Mouse (Mus musculus): ENCODE measurements around the gene Ergic1. TPM values are rescaled to one million over a fixed set of nuclear protein-coding genes. Genes with fewer than 3 reads are reported as not detected.

The Ergic1 gene
- polyA plus RNA-seq, 1 experiment: 39.2 TPM

DNA sequence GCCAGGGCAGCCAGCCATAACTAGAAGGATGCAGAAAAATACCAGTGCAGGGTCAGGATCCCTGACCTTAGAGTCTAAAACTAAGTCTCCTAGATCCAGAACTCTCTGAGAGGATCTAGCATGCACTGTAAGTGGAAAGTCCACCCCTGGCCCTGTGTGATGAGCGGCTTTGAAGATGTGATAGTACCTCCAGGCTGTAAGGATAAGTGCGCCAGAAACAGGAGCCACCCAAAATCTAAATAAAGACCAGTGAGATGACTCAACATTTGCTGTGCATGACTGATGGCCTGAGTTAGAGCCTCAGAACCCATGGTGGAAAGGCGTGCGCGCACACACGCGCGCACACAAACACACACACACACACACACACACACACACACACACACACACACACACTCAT is 47.6 kb downstream of the Ergic1 start:
- no peaks in the 10 kb centered on the region for H3K27me3 ChIP-seq (ENCODE audit: control insufficient read depth, insufficient read depth, low read length)
- TF ChIP-seq CTCF (IDR thresholded peaks at IDR 0.05; ENCODE audit: extremely low read depth, insufficient read depth, insufficient read length, insufficient replicate concordance) (no peak), POLR2A (IDR thresholded peaks at IDR 0.05; ENCODE audit: low read depth, low read length) (no peak)
- H3K36me3 ChIP-seq (ENCODE audit: control insufficient read depth, insufficient read depth, low read length): 0 out of 2 replicates have a peak, but pooled peaks cover 1% of the 10 kb centered on the region
- no peak overlapping the region for H3K4me3 ChIP-seq (ENCODE audit: extremely low read depth, insufficient read depth, insufficient read length)
- WGBS: 95% methylated on average over 8 of the region's 8 CpGs
- H3K27ac ChIP-seq (ENCODE audit: insufficient read depth, low read length): no peak overlapping the region
- no peak for DNase-seq (ENCODE audit: low read depth in 1 of 2, low spot score in 2 of 2)
- peaks cover 7% of the 10 kb centered on the region; the same call in 1 of the 2 replicates for H3K4me1 ChIP-seq (ENCODE audit: control insufficient read depth, insufficient read depth, insufficient read length)

DNA sequence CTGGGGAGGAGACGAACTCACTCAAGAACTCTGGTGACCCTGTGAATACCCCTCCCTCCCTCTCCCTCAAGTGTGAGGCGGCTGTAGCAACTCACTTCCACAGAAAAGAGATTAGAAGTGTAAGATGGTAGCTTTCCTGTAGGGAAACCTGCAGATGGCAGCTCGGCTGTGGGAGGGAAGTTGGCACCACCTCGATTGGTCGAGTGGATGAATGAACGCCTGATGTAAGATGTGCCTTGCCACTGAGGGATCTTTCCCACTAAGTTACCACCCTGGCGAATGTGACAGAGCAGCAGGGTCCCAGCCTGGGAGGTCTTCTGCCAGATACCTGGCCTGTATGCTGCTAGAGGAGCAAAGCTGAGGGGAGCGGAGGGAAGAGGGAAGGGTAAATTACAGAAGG is 48.5 kb downstream of the Ergic1 start:
- 91% methylated on average over 8 of the region's 8 CpGs for WGBS
- no peak overlapping the region for H3K27ac ChIP-seq (ENCODE audit: insufficient read depth, low read length)

DNA sequence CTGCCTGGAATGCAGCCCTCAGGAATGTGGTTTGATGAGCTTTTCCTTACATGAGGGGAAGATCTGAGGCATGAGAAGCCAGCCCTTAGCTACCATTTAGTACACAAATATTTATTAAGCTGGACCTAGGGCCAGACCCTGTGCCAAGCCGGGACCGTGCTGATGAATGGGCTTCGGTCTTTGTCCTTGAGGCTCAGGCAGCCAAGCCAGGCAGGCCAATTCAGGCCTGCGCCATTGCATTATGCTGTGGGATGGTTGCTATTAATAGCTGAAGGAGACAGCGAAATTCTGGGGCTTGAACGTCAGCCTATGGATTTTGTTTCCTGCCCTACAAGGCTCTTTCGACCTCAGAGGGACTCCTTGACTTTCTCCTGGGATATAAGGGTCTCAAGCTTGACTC is 50.0 kb downstream of the Ergic1 start:
- WGBS: 89% methylated on average over 7 of the region's 7 CpGs

More for the DNA sequence above, 48.5 kb downstream of the Ergic1 start:
- Histone ChIP-seq H3K4me3 (ENCODE audit: extremely low read depth, insufficient read depth, insufficient read length) (no peak overlapping the region), H3K27me3 (ENCODE audit: control insufficient read depth, insufficient read depth, low read length) (no peaks in the 10 kb centered on the region), H3K4me1 (ENCODE audit: control insufficient read depth, insufficient read depth, insufficient read length) (peaks cover 7% of the 10 kb centered on the region; the same call in 1 of the 2 replicates), H3K36me3 (ENCODE audit: control insufficient read depth, insufficient read depth, low read length) (0 out of 2 replicates have a peak, but pooled peaks cover 3% of the 10 kb centered on the region)
- no peak for DNase-seq (ENCODE audit: low read depth in 1 of 2, low spot score in 2 of 2)
- TF ChIP-seq CTCF (IDR thresholded peaks at IDR 0.05; ENCODE audit: extremely low read depth, insufficient read depth, insufficient read length, insufficient replicate concordance): no peak
- TF ChIP-seq POLR2A (IDR thresholded peaks at IDR 0.05; ENCODE audit: low read depth, low read length): no peak

DNA sequence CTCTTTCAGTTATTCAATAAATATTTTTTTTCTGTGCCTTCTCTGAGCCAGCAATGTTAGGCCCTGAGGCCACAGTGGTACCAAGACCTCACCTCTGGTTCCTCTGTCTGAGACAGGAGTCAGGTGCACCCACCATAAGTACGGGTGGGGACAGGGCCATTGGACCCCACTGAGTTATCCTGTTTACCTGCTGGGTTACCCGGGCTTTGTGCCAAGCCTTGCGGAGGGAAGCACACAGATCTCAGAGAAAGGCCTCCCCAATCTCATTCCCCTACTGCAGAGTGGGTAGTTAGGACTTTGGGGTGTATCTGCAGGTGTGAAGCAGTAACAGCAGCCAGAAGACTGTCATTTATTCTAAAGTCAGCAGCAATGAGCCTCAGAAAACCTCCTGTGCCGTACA is 50.6 kb downstream of the Ergic1 start:
- no peak for DNase-seq (ENCODE audit: low read depth in 1 of 2, low spot score in 2 of 2)
- Histone ChIP-seq H3K36me3 (ENCODE audit: control insufficient read depth, insufficient read depth, low read length) (peaks cover 3% of the 10 kb centered on the region; the same call in 1 of the 2 replicates), H3K4me1 (ENCODE audit: control insufficient read depth, insufficient read depth, insufficient read length) (no peaks in the 10 kb centered on the region; the same call in 1 of the 2 replicates), H3K27ac (ENCODE audit: insufficient read depth, low read length) (peak overlapping the region; percentile 6; the same call in 1 of the 2 replicates), H3K27me3 (ENCODE audit: control insufficient read depth, insufficient read depth, low read length) (no peaks in the 10 kb centered on the region), H3K4me3 (ENCODE audit: extremely low read depth, insufficient read depth, insufficient read length) (no peak overlapping the region)
- 82% methylated on average over 4 of the region's 4 CpGs for WGBS
- TF ChIP-seq CTCF (IDR thresholded peaks at IDR 0.05; ENCODE audit: extremely low read depth, insufficient read depth, insufficient read length, insufficient replicate concordance) (no peak), POLR2A (IDR thresholded peaks at IDR 0.05; ENCODE audit: low read depth, low read length) (no peak)

More for the DNA sequence above, 50.0 kb downstream of the Ergic1 start:
- Histone ChIP-seq H3K36me3 (ENCODE audit: control insufficient read depth, insufficient read depth, low read length) (peaks cover 3% of the 10 kb centered on the region; the same call in 1 of the 2 replicates), H3K4me1 (ENCODE audit: control insufficient read depth, insufficient read depth, insufficient read length) (no peaks in the 10 kb centered on the region; the same call in 1 of the 2 replicates), H3K27ac (ENCODE audit: insufficient read depth, low read length) (no peak overlapping the region), H3K4me3 (ENCODE audit: extremely low read depth, insufficient read depth, insufficient read length) (no peak overlapping the region), H3K27me3 (ENCODE audit: control insufficient read depth, insufficient read depth, low read length) (no peaks in the 10 kb centered on the region)
- DNase-seq (ENCODE audit: low read depth in 1 of 2, low spot score in 2 of 2): no peak
- TF ChIP-seq POLR2A (IDR thresholded peaks at IDR 0.05; ENCODE audit: low read depth, low read length) (no peak), CTCF (IDR thresholded peaks at IDR 0.05; ENCODE audit: extremely low read depth, insufficient read depth, insufficient read length, insufficient replicate concordance) (no peak)

DNA sequence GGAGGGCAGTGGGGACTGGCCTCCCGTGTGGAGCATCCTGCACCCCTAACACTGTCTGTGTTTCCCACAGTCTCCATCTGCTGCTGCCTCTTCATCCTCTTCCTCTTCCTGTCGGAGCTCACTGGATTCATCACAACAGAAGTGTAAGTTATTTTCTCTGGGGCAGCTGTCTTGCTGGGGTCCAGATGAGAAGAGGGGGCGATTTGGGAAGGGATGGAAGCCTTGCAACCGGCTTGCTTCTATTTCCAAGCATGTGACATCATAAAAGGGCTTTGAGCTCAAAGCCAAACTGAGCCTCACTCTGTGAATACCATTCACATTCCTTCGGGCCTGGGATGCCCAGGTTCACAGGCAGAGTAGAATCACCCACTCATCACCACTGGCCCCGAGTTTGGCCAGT is 53.0 kb downstream of the Ergic1 start:
- peaks cover 3% of the 10 kb centered on the region; the same call in 1 of the 2 replicates for H3K4me1 ChIP-seq (ENCODE audit: control insufficient read depth, insufficient read depth, insufficient read length)
- H3K36me3 ChIP-seq (ENCODE audit: control insufficient read depth, insufficient read depth, low read length): peaks cover 3% of the 10 kb centered on the region; the same call in 1 of the 2 replicates
- no peak overlapping the region for H3K4me3 ChIP-seq (ENCODE audit: extremely low read depth, insufficient read depth, insufficient read length)
- no peak overlapping the region for H3K27ac ChIP-seq (ENCODE audit: insufficient read depth, low read length)
- DNase-seq (ENCODE audit: low read depth in 1 of 2, low spot score in 2 of 2): no peak
- 88% methylated on average over 6 of the region's 6 CpGs for WGBS
- no peaks in the 10 kb centered on the region for H3K27me3 ChIP-seq (ENCODE audit: control insufficient read depth, insufficient read depth, low read length)
- TF ChIP-seq POLR2A (IDR thresholded peaks at IDR 0.05; ENCODE audit: low read depth, low read length) (no peak), CTCF (IDR thresholded peaks at IDR 0.05; ENCODE audit: extremely low read depth, insufficient read depth, insufficient read length, insufficient replicate concordance) (no peak)

DNA sequence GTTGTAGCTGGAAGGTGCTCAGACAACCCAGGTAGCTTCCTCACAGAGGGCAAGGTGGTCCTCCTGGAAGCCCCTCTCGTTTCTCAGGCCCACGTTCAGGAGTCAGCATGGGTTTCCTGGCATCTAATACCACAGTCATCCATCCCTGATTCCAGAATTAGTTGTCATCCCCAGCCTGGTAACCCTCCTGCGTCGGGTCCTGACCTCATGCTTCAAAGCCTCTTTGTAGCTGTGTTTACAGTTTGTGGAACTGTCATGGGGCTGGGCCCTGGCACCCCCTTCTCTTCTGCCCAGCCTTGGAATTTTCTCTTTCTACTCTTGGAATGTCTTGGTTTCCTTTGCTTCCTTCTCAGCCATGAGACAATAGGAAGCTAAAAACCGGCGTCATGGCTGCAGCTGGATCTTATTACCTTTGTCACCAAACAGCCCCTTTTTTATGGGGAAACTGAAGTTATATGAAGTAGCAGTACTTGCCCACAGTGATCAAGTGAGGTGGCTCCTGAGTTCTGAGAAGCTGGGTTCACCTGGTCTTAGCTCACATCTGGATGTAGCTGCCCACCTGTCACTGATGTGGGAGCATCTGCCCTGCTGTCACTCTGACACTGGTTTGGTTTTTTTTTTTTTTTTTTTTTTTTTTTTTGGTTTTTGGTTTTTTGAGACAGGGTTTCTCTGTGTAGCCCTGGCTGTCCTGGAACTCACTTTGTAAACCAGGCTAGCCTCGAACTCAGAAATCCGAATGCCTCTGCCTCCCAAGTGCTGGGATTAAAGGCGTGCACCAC is 53.6 kb downstream of the Ergic1 start:
- Histone ChIP-seq H3K4me1 (ENCODE audit: control insufficient read depth, insufficient read depth, insufficient read length) (peaks cover 3% of the 10 kb centered on the region; the same call in 1 of the 2 replicates), H3K27ac (ENCODE audit: insufficient read depth, low read length) (no peak overlapping the region), H3K27me3 (ENCODE audit: control insufficient read depth, insufficient read depth, low read length) (no peaks in the 10 kb centered on the region), H3K4me3 (ENCODE audit: extremely low read depth, insufficient read depth, insufficient read length) (no peak overlapping the region), H3K36me3 (ENCODE audit: control insufficient read depth, insufficient read depth, low read length) (peaks cover 2% of the 10 kb centered on the region; the same call in 1 of the 2 replicates)
- 87% methylated on average over 9 of the region's 9 CpGs for WGBS
- TF ChIP-seq POLR2A (IDR thresholded peaks at IDR 0.05; ENCODE audit: low read depth, low read length): no peak
- TF ChIP-seq CTCF (IDR thresholded peaks at IDR 0.05; ENCODE audit: extremely low read depth, insufficient read depth, insufficient read length, insufficient replicate concordance): no peak
- DNase-seq (ENCODE audit: low read depth in 1 of 2, low spot score in 2 of 2): no peak
